Mouse (Mus musculus): Measurements from ENCODE around the gene Rab26. TPM values are rescaled to one million over a fixed set of nuclear protein-coding genes. Genes with fewer than 3 reads are reported as not detected.
A peak's percentile ranks its signal among the peaks of the same experiment; 100 is the strongest.

The Rab26 gene
- total and polyA plus RNA-seq, 3 experiments, result 0.10 to 0.39 TPM; not detected in 1

DNA sequence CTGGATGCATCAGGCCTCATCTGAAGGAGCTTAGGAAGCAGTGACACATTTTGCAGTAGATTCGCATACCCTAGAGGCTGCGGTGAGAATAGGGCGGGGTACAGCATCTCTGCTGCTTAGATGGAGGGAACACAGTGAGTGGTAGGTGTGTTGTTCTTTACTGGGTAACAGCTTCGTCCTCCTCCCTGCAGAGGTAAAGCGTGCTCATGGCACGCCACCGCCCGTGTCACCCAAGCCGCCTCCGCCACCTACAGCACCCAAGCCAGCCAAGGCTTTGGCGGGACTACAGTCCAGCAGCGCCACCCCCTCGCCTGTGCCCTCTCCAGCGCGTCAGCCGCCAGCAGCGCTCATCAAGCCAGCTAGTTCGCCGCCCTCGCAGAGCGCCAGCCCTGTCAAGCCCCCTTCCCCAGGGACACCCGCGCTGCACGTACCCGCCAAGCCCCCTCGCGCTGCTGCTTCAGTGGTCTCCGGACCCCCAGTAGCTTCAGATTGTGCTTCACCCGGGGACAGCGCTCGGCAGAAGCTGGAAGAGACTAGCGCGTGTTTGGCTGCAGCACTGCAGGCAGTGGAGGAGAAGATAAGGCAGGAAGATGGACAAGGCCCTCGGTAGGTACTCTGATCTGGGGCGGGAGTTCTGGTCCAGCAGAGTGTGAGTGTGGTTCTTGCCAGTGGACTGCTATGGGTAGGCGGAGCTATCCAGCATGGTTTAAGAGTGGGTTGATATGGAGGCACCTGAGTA lies 27.5 kb downstream of the Rab26 start:
- Histone ChIP-seq H3K9ac (ENCODE audit: low read depth, low read length) (no peak overlapping the region), H3K27me3 (ENCODE audit: control insufficient read depth, insufficient read depth, low read length) (no peaks in the 10 kb centered on the region), H3K36me3 (ENCODE audit: control insufficient read depth, insufficient read depth, low read length) (no peaks in the 10 kb centered on the region), H3K4me3 (no peak overlapping the region; the same call in 1 of the 2 replicates), H3K79me2 (replicated peaks; ENCODE audit: control insufficient read depth, insufficient read depth, low read length) (no peaks in the 10 kb centered on the region), H3K27ac (no peak overlapping the region), H3K4me1 (ENCODE audit: control insufficient read depth, insufficient read depth, low read length) (no peaks in the 10 kb centered on the region)
- 34% methylated on average over 35 of the region's 36 CpGs for WGBS
- intact Hi-C loops (cut with DNase I), result no loop called here
- peak; percentile 41 to 45 for DNase-seq
- TF ChIP-seq EP300 (IDR thresholded peaks at IDR 0.05; ENCODE audit: insufficient read depth, low read depth, low read length) (no peak), POLR2A (IDR thresholded peaks at IDR 0.05; ENCODE audit: insufficient read depth, low read depth, low read length) (no peak), CTCF (IDR thresholded peaks at IDR 0.05) (no peak)

DNA sequence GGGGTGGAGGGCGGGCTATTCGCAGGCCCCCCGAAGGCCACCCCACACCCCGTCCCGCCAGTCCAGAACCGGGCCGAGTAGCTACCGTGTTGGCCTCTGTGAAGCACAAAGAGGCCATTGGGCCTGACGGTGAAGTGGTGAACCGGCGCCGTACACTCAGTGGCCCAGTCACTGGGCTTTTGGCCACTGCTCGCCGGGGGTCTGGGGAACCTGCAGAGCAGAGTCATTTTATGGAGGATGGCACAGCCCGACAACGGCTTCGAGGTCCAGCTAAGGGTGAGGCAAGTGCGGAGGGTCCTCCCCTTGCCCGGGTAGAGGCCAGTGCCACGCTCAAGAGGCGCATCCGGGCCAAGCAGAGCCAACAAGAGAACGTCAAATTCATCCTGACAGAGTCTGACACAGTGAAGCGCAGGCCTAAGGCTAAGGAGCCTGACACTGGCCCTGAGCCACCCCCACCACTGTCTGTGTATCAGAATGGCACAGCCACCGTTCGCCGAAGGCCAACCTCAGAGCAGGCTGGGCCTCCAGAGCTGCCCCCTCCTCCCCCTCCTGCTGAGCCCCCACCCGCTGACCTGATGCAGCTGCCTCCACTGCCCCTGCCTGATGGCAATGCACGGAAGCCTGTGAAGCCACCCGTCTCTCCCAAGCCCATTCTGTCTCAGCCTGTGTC lies 28.6 kb downstream of the Rab26 start:
- Histone ChIP-seq H3K4me1 (ENCODE audit: control insufficient read depth, insufficient read depth, low read length) (no peaks in the 10 kb centered on the region), H3K36me3 (ENCODE audit: control insufficient read depth, insufficient read depth, low read length) (no peaks in the 10 kb centered on the region), H3K79me2 (replicated peaks; ENCODE audit: control insufficient read depth, insufficient read depth, low read length) (no peaks in the 10 kb centered on the region), H3K4me3 (no peak overlapping the region), H3K9ac (ENCODE audit: low read depth, low read length) (no peak overlapping the region), H3K27me3 (ENCODE audit: control insufficient read depth, insufficient read depth, low read length) (no peaks in the 10 kb centered on the region), H3K27ac (no peak overlapping the region)
- intact Hi-C loops (cut with DNase I), result no loop called here
- 93% methylated on average over 30 of the region's 30 CpGs for WGBS
- TF ChIP-seq EP300 (IDR thresholded peaks at IDR 0.05; ENCODE audit: insufficient read depth, low read depth, low read length), result no peak
- TF ChIP-seq CTCF (IDR thresholded peaks at IDR 0.05), result no peak
- no peak for TF ChIP-seq POLR2A (IDR thresholded peaks at IDR 0.05; ENCODE audit: insufficient read depth, low read depth, low read length)
- no peak for DNase-seq

DNA sequence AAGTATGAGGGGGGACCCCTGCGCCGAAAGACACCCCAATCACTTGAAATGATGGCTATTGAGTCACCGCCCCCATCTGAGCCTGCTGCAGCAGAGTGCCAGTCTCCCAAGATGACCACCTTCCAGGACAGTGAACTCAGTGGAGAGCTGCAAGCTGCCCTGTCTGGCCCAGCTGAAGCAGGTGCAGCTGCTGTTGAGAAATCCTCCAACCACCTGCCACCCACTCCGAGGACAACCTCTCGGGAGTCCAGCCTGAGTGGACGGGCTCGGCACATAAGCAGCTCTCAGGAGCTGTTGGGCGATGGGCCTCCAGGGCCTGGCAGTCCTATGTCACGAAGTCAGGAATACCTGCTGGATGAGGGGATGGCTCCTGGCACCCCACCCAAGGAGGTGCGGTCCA lies 29.9 kb downstream of the Rab26 start:
- no peaks in the 10 kb centered on the region for H3K36me3 ChIP-seq (ENCODE audit: control insufficient read depth, insufficient read depth, low read length)
- no peaks in the 10 kb centered on the region for H3K79me2 ChIP-seq (replicated peaks; ENCODE audit: control insufficient read depth, insufficient read depth, low read length)
- intact Hi-C loops (cut with DNase I), result no loop called here
- H3K27ac ChIP-seq, result no peak overlapping the region
- no peak for DNase-seq
- TF ChIP-seq CTCF (IDR thresholded peaks at IDR 0.05) (no peak), EP300 (IDR thresholded peaks at IDR 0.05; ENCODE audit: insufficient read depth, low read depth, low read length) (no peak), POLR2A (IDR thresholded peaks at IDR 0.05; ENCODE audit: insufficient read depth, low read depth, low read length) (no peak)
- H3K27me3 ChIP-seq (ENCODE audit: control insufficient read depth, insufficient read depth, low read length), result no peaks in the 10 kb centered on the region
- no peaks in the 10 kb centered on the region for H3K4me1 ChIP-seq (ENCODE audit: control insufficient read depth, insufficient read depth, low read length)
- H3K9ac ChIP-seq (ENCODE audit: low read depth, low read length), result no peak overlapping the region
- WGBS, result 93% methylated on average over 10 of the region's 10 CpGs
- no peak overlapping the region for H3K4me3 ChIP-seq

DNA sequence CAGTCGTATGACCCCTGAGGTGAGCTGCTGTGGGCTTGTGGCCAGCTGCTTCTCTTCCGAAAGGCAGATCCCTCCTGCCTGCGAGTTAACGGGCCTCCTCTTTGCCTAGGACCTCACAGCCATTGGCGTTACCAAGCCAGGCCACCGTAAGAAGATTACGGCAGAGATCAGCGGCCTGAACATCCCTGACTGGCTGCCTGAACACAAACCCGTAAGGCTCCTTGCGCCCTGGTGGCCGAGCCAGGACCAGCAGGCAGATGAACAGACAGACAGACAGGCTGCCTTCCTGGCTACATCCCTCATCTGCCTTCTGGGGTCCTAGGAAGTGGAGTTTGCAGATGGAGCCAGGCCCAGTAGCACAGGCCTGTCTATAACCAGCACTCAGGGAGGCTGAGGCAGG lies 31.8 kb downstream of the Rab26 start:
- no peaks in the 10 kb centered on the region for H3K36me3 ChIP-seq (ENCODE audit: control insufficient read depth, insufficient read depth, low read length)
- WGBS, result 49% methylated on average over 11 of the region's 11 CpGs
- TF ChIP-seq POLR2A (IDR thresholded peaks at IDR 0.05; ENCODE audit: insufficient read depth, low read depth, low read length), result no peak
- TF ChIP-seq CTCF (IDR thresholded peaks at IDR 0.05), result 0 out of 2 replicates have a peak, but pooled peaks have one; percentile 11
- no peak overlapping the region for H3K9ac ChIP-seq (ENCODE audit: low read depth, low read length)
- no peak overlapping the region for H3K27ac ChIP-seq
- no peaks in the 10 kb centered on the region for H3K79me2 ChIP-seq (replicated peaks; ENCODE audit: control insufficient read depth, insufficient read depth, low read length)
- no peak for DNase-seq
- H3K4me3 ChIP-seq, result no peak overlapping the region
- no peaks in the 10 kb centered on the region for H3K27me3 ChIP-seq (ENCODE audit: control insufficient read depth, insufficient read depth, low read length)
- intact Hi-C loops (cut with DNase I), result no loop called here
- no peaks in the 10 kb centered on the region for H3K4me1 ChIP-seq (ENCODE audit: control insufficient read depth, insufficient read depth, low read length)

DNA sequence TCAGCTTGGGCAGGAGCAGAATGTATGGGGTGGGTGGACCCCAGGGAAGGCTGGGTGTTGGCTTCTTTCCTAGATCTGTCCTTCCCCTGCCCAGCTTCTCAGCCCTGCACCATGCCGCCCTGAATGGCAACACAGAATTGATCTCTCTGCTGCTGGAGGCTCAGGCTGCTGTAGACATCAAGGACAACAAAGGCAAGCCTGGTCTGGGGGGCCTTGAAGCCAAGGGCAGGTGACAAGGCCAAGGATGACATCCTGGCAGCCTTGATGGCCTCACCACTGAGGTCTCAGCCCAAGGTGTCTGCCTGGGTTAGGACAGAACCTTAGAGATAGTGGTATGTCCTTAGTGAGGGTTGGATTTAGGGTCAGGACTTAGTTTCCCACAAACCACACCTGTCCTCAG lies 38.0 kb downstream of the Rab26 start:
- WGBS, result 78% methylated on average over 1 of the region's 1 CpGs

DNA sequence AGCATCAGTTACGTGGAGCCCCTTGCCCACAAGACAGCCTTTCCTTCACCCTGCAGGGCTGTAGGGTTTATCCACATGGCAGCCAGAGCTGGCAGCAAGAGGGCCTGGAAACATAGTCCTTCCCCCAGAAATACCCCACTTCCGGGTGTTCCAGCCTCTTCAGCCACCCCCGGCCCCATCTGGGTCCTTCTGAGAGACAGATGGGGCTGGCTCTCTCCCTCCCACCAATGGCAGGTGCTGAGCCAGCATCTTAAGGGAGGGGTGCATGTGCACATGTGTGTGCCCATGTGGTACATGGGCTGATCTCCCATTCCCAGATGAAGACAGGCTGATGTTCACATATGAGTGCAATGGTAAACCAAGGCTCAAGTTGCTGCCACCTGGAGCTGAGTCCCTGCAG lies 38.6 kb downstream of the Rab26 start:
- WGBS, result 73% methylated on average over 3 of the region's 3 CpGs
- intact Hi-C loops (cut with DNase I), result loop anchor here (2.0 kb wide), 2 partner anchors 17 to 43 kb away; no protein-coding TSS in a partner anchor

More for the DNA sequence above, 38.0 kb downstream of the Rab26 start:
- Histone ChIP-seq H3K79me2 (replicated peaks; ENCODE audit: control insufficient read depth, insufficient read depth, low read length) (no peaks in the 10 kb centered on the region), H3K4me1 (ENCODE audit: control insufficient read depth, insufficient read depth, low read length) (no peaks in the 10 kb centered on the region), H3K27ac (no peak overlapping the region), H3K27me3 (ENCODE audit: control insufficient read depth, insufficient read depth, low read length) (no peaks in the 10 kb centered on the region), H3K4me3 (no peak overlapping the region), H3K9ac (ENCODE audit: low read depth, low read length) (no peak overlapping the region), H3K36me3 (ENCODE audit: control insufficient read depth, insufficient read depth, low read length) (no peaks in the 10 kb centered on the region)
- no peak for DNase-seq
- intact Hi-C loops (cut with DNase I), result no loop called here
- TF ChIP-seq POLR2A (IDR thresholded peaks at IDR 0.05; ENCODE audit: insufficient read depth, low read depth, low read length) (no peak), EP300 (IDR thresholded peaks at IDR 0.05; ENCODE audit: insufficient read depth, low read depth, low read length) (no peak), CTCF (IDR thresholded peaks at IDR 0.05) (no peak)

More for the DNA sequence above, 38.6 kb downstream of the Rab26 start:
- Histone ChIP-seq H3K27ac (no peak overlapping the region), H3K4me3 (no peak overlapping the region), H3K4me1 (ENCODE audit: control insufficient read depth, insufficient read depth, low read length) (no peaks in the 10 kb centered on the region), H3K36me3 (ENCODE audit: control insufficient read depth, insufficient read depth, low read length) (no peaks in the 10 kb centered on the region), H3K79me2 (replicated peaks; ENCODE audit: control insufficient read depth, insufficient read depth, low read length) (no peaks in the 10 kb centered on the region), H3K9ac (ENCODE audit: low read depth, low read length) (no peak overlapping the region), H3K27me3 (ENCODE audit: control insufficient read depth, insufficient read depth, low read length) (no peaks in the 10 kb centered on the region; the same call in 1 of the 2 replicates)
- TF ChIP-seq POLR2A (IDR thresholded peaks at IDR 0.05; ENCODE audit: insufficient read depth, low read depth, low read length), result no peak
- TF ChIP-seq EP300 (IDR thresholded peaks at IDR 0.05; ENCODE audit: insufficient read depth, low read depth, low read length), result no peak
- TF ChIP-seq CTCF (IDR thresholded peaks at IDR 0.05), result no peak
- no peak for DNase-seq
